Mouse (Mus musculus) thymus, postnatal 0 days (tissue): ENCODE measurements around the gene Polrmt. TPM values are rescaled to one million over a fixed set of nuclear protein-coding genes. Genes with fewer than 3 reads are reported as not detected.

ENCODE experiments used
- DNase-seq: peaks from one replicate; pipeline ENCODE4 v3.0.0-alpha.2; 2015; ENCODE audit warnings: low spot score
- polyA plus RNA-seq: library from polyadenylated mRNA; unstranded; fragments of >200 nt; fragmentation: Nextera tagmentation; extraction: Ambion mirVana; gene quantifications from 2 replicates; pipeline ENCODE4 v1.2.1, GENCODE M21; 2015

Polrmt gene
- polyA plus RNA-seq, 1 experiment from 2014 or later = 39.5 TPM

- DNase-seq = no peak
These were observed 2.6 kb downstream of the Polrmt start for GRCm38 (mm10) chr10:79743650-79744365.

- DNase-seq = no peak
These were observed 3.2 kb downstream of the Polrmt start for GRCm38 (mm10) chr10:79743161-79743560.

- DNase-seq = no peak
These were observed 5.5 kb downstream of the Polrmt start for GRCm38 (mm10) chr10:79740863-79741262.

- no peak for DNase-seq
These were observed 7.1 kb downstream of the Polrmt start for GRCm38 (mm10) chr10:79739234-79739633.

GRCm38 (mm10) chr10:79738259-79738658 is 8.1 kb downstream of the Polrmt start:
- DNase-seq = peak; percentile 13

- no peak for DNase-seq
These were observed 9.7 kb downstream of the Polrmt start for GRCm38 (mm10) chr10:79736706-79737105.

- no peak for DNase-seq
These were observed 11.0 kb downstream of the Polrmt start for GRCm38 (mm10) chr10:79735361-79735760.

GRCm38 (mm10) chr10:79733847-79734246 is 12.5 kb downstream of the Polrmt start:
- no peak for DNase-seq

- DNase-seq = peak; percentile 24
These were observed 13.9 kb downstream of the Polrmt start for GRCm38 (mm10) chr10:79732500-79732899.

- no peak for DNase-seq
These were observed 16.9 kb downstream of the Polrmt start for GRCm38 (mm10) chr10:79729357-79729965.

GRCm38 (mm10) chr10:79728323-79729249 is 17.8 kb downstream of the Polrmt start:
- no peak for DNase-seq

- DNase-seq = peak; percentile 41
These were observed 20.3 kb downstream of the Polrmt start for GRCm38 (mm10) chr10:79726090-79726489.

GRCm38 (mm10) chr10:79723692-79724091 is 22.7 kb downstream of the Polrmt start:
- no peak for DNase-seq

GRCm38 (mm10) chr10:79723047-79723446 is 23.3 kb downstream of the Polrmt start:
- no peak for DNase-seq

GRCm38 (mm10) chr10:79721089-79721488 is 25.3 kb downstream of the Polrmt start:
- DNase-seq = no peak

- peak; percentile 69 for DNase-seq
These were observed 28.6 kb downstream of the Polrmt start for GRCm38 (mm10) chr10:79717640-79718357.

- DNase-seq = no peak
These were observed 29.4 kb downstream of the Polrmt start for GRCm38 (mm10) chr10:79716988-79717355.

GRCm38 (mm10) chr10:79716254-79716987 is 30.0 kb downstream of the Polrmt start, which contains the start of gene Hcn2:
Gene Hcn2 (plus strand): TSS chr10:79716634.
- DNase-seq = no peak

GRCm38 (mm10) chr10:79714996-79715395 is 31.4 kb downstream of the Polrmt start:
- no peak for DNase-seq

GRCm38 (mm10) chr10:79713163-79713562 is 33.2 kb downstream of the Polrmt start:
- DNase-seq = no peak
